Mouse (Mus musculus) megakaryocyte-erythroid progenitor cell, adult 5-6 weeks (primary cell): Measurements from ENCODE around the gene Pank3. TPM values are rescaled to one million over a fixed set of nuclear protein-coding genes. Genes with fewer than 3 reads are reported as not detected.

ENCODE experiments used
- ATAC-seq: replicated peaks from 2 replicates; pipeline ENCODE4 v1.8.0; 2016; ENCODE audit warnings: mild to moderate bottlenecking, inconsistent platforms; ENCODE audit not compliant: severe bottlenecking, poor library complexity, low FRiP score, low TSS enrichment
- total RNA-seq, 2 experiments: library from RNA; stranded (forward) in 1 of 2; stranded (reverse) in 1 of 2; fragments of 200-1000, 215-1000 nt in 1 of 2; fragments of >200 nt in 1 of 2; fragmentation: Nextera tagmentation in 1 of 2; gene quantifications; 2 replicates each; pipeline ENCODE4 v1.2.3; 2014 to 2017

Pank3 gene
- 14.3 and 15.7 TPM in 2 replicates for total RNA-seq (2014; fragmentation: Nextera tagmentation)
- total RNA-seq (2017), result 26.4 and 40.9 TPM in 2 replicates

DNA sequence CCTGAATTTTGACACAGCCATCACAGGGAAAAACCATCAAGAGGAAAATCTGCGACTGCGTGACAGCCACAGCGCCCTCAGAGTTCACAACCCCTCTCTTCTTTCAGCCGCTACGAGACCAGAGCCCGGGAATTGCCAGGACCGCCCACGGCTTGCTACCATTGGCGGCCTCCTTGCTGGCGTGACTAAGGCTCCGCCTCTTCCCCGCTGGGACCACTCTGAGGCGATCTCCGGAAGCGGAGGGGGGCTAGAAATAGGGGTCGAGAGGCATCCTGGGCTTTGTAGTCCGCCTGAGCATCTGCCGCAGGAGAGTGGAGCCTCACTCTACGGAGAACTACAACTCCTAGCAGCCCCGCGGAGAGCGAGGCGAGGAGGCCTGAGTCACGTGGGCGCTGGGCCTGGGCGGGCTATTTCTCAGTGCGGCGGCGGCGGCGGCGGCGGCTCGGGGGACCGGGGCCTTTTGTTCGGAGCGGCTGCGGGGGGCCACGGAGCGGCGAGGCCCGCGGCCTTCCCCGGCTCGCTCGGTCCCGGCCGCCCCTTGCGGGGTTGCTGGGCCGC, at the start of gene Pank3:
Gene Pank3, plus strand, starts transcription at position 297 of the 558 bp plus-strand sequence.
- ATAC-seq, result peak; percentile 99

DNA sequence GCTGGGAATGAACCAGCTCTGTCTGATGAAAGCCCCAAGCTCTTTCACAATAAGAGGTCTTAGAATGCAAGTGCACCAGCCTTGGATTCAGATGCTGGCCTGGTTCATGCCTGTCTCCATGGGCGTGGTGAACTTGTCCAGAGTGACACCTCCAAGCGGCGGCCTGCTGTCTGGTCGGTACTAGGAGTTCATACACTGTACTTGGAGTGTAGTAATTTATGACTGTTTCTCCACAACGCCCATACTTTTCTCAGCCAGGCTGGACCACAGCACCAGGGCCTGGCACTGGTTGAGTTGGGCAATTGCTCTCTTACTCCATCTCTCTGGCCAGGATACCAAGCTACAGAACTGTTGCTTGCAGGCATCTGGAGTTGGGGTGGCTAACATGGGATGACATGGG, 45.4 kb upstream of the Pank3 start:
- ATAC-seq, result no peak

DNA sequence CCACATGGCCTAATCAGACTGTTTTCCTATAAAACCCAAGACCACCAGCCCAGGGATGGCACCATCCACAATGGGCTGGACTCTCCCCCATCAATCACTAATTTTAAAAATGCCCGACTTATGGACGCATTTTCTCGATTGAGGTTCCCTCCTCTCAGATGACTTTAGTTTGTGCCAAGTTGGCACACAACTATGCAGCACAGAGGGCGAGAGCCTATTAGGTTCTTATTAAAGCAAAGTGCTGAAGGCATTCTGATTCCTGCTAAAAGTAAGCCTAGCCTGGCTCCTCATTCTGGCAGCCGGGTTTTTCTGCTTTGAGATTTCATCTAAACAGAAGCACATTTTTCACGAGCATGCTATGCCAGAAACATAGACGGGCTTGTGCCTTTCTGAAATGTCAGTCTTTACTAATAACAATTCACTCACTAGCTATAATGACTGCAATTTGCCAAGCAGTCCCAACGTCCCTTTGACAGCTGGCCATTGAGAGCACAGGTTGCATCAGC, 42.9 kb upstream of the Pank3 start:
- no peak for ATAC-seq

DNA sequence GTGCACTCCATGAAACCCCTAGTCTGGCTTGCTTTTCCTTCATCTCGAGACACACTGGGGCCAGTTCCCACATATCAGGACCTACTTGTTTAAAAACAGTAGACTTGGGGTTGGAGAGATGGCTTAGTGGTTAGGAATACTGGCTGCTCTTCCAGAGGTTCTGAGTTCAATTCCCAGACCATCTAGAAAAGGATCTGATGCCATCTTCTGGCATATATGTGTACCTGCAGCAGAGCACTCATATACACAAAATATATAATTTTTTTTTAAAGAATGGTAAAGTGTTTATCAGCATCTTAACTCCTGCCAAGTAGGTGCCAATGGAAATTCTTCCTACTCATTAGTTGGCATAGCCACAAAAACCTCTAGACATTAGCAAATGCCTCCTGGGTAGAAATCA, 41.1 kb upstream of the Pank3 start:
- ATAC-seq, result no peak

DNA sequence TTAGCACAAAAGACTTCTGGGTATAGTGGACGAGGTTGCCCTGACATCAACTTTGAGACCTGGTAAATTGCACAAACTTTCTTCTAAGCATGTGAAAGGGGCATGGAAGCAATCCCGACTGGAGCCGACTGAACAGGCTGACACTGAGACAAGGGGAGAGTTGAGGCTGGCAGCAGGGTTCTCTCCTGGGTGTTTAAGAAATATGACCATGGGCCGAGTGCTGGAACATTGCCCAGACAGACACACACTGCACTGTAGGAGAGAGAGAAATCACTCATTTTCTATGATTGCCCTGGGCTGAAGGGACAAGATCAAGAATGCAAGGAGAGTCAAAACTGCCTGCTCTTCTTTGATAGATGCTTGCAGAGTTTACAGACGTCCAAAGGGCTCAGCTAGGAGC, 40.1 kb upstream of the Pank3 start:
- no peak for ATAC-seq

DNA sequence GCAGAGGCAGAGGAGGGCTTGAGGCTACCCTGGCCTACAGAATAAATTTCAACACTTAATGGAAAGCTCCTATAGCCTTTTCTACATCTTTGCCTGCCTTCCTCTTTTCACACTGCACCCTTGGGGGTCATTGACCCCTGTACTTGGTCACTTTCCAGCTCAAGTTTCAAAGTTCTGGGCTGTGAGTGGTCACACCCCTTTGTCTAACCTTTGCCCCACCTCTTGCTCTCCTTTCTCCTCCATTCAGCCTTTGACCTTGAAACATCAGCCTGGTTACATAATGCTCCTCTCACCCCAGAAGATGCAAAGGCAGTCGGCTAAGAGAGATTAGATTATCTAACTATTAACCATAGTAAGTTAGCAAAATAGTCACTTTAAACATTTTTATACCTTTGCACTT, 36.9 kb upstream of the Pank3 start:
- no peak for ATAC-seq

DNA sequence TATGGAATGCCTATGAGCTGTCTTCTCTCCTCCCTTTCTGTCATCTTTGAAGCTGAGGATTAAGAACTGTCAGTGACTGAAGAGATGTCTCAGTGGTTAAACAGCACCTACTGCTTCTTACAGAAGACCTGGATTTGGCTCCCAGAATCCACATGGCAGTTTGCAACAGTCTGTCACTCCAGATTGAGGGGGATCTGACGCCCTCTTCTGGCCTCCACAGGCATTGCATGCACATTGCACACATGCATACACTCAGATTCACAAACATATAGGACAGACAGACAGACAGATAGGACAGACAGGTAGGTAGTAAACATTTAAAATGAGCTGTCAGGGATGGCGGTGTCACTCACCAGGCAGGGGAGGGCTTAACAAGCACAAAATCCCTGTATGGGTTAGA, 32.5 kb upstream of the Pank3 start:
- no peak for ATAC-seq

DNA sequence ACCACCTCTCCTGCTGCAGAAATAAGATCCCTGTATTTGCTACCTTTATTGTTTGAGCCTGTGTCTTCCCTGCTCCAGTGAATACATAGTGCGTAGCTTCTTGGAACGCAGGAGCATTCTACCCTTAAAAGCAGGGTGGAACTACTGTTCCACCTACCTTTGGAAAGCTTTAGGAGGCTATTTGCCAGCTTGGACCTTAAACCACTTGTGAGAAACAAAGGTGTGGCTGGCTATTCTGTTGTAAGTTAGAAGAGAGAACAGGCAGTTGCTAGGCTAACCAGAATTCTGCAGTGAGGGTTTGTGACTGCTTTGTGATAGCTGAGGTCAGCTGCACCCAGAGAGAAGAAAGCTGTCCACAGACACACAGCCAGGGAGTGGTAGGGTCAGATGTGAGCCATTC, 32.0 kb upstream of the Pank3 start:
- no peak for ATAC-seq

DNA sequence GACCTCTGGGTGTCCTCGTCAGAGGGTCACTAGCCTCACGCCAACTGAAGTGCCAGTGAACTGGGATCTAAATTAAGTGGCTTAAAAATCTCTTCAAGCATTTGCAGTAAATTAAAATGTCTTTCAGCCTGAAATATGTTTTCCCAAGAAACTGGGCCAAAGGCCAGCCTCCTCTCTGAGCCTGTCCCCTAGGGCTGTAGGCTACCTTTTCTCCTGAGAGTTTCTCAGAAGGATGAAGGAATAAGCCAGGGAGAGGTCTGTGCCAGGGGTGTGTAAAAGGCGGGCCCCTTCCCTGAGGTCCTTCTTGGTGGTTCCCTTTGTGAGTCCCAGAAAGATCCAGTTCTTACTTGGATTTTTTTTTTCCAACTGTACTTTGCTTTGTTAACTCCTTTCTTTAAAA, 31.2 kb upstream of the Pank3 start:
- no peak for ATAC-seq

DNA sequence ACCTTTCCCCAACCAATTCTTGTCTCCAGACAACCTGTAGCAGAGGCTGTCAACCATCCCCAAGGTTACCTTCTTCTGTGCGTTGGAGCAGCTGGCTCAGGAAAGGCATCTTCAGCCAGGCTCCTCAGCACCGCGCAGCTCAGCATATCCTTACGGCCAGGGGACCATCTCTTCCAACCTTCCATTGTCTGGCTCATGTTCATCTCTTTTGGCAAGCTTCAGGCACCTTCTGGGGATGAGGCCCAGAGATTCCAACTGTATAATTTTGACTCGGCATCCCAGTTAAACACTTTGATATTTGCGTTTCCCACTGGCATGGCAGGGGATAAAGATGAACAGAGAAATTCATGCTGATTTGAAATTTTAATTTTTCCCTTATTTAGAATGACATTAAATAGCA, 25.7 kb upstream of the Pank3 start:
- no peak for ATAC-seq

DNA sequence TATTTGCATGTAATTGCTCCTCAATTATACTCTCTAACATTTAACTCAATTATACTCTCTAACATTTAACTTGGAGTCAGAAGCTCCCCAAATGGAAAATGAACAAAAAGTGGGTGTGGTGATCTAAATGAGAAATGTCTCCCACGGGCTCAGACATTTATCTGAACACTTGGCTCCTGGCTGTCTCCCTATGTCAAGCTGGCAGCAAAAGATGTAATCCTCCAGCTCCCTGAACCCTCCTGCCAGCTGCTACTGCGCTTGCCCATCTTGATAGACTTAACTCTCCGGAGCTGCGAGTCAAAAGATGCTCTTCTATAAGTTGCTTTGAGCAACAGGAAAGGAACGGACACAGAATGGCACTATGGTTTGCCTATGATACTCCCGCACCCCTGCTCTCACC, 24.7 kb upstream of the Pank3 start:
- ATAC-seq, result no peak

DNA sequence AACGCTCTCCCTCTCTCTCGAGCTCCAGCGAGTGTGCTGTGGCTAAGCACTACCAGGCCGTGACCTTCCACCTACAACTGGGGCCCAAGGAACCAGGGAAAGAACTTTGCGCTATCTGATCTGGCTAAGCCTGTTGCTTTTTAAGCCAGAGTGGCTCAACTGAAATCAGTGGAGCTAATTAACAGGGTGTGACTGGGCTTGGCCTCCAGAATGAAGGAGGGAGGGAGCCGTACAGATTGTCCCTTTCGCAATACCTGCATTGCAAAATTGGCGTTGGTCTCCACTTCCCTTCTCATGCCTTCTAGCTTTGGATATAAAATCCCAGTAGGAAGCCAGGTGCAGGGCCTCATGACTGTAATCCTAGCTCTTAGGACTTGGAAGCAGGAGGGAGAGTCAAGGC, 18.7 kb upstream of the Pank3 start:
- no peak for ATAC-seq

DNA sequence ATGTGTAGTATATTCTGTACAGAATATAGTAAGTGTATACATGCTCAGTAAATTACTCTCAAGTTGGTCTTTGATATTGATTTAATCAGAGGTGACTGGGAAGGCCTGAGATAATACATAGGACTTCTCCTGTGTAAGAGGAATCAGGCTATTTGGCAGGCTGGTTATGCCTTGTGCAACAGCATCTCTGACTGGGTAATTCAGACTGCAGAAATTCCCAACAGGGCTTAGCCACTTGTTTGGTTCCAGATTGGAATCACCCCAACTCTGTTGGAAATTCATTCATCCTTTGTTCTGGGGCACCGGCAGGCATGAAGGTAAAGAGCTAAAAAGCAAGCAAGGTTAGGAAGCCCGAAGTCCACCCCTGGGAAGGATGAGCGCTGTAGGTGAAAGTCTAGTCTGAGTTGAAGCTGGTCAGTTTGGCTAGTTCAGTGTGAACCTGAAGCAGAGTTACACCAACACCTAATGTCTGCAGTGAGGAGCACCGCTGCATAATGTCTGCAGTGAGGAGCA, 14.3 kb upstream of the Pank3 start:
- ATAC-seq, result no peak

DNA sequence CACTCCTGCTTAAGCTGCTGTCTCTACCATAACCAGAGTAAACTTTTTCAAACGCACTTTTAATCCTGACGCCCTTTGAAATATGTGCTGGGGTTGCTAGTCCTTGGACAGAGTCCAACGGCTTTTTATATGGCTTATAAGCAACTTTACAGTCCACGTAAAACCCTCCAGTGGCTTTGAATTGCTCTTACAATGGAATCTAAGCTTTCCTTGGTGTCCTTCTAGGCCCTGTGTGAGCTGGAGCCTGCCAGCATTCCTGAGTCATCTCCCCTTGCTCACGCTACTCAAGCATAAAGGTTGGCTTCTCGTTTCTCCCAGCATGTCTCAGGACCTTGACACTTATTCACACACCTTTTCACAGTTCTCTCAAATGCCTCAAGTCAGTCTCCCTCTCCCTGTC, 13.7 kb upstream of the Pank3 start:
- no peak for ATAC-seq

DNA sequence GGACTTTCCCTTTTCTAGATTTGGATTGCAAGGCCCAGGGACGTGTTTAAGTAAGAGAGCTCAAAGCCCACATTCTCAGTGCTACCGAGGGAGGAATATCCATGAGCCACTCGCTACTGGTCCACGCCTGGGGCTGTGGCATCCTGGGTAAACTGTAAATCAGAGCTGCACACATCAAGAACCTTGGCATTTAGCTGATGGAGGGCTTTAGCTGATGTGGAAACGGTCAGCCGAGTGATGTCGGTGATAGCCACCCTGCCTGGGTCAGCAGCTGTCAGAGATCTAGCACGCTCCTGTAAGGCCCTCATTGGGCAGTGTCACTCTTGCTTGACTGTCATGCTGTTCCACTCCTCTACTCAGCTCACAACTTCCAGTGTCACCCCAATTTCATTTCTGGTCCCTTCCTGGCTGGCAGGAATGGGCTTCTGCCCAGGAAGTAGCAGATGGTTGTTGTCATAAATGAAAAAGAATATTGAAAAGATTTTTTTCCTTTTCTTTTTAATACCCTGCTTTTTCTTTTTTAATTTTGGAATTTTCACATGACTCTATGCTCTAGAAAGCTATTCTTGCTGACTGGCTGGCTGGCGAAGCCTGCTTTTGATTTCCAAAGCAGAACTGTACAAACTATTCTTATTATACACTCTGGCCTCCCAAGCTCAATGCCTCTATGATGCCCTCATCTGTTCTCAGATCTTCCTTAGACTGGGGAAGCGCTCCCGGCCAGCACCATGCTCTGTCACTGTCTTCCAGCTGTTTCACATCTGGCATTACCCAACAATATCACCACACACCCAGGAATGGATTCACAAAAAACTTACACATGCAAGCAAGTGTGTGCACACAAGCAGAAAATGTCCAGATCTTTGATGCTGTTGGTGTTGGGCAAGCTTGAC, 12.6 kb upstream of the Pank3 start:
- ATAC-seq, result no peak

DNA sequence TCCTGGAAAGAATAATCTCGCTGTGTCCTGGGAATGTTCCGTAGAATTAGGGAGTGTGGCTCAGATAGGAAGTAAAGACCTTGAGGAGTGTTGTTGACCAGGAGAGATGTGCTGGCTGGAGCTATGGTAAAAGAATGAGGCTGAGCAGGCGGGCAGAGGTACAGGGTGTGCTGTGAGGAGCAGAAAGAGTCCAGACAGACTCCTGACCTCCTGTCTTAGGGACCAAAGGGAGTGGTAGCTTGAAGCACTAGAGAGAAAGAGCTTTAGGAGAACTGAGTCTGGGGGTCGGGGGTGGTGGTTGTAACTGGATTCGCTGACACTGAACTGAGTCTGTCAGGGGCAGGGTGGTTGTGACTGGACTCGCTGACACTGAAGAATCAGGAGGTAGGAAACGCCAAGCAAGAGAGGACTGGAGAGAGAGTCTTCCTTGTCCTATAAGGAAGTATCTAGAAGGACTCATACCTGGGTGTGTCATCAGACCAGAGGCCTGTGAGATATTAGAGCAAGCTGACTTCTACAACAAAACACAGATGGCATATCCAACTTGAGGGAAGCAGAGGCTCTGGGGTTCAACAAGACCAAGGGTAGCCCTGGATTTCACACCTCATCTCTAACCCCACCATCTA, 9.2 kb upstream of the Pank3 start:
- ATAC-seq, result no peak

DNA sequence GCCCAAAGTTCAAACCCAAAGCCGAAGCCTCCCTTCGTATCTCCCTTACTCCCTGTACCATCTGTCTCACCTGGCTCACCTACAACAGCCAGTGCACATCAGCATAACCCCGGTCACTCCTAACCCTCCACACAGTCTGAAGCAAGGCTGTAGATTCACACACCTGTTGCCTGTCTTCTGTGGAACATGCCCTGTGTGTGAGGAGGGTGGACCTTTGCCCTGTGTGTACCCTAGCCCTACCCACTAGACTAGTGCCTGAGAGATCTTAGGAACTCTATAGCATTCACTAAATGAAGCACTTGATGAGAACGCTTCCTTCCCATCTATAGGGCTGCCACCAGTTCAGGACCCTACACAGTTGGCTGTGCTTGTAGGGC, 8.7 kb upstream of the Pank3 start:
- ATAC-seq, result no peak

DNA sequence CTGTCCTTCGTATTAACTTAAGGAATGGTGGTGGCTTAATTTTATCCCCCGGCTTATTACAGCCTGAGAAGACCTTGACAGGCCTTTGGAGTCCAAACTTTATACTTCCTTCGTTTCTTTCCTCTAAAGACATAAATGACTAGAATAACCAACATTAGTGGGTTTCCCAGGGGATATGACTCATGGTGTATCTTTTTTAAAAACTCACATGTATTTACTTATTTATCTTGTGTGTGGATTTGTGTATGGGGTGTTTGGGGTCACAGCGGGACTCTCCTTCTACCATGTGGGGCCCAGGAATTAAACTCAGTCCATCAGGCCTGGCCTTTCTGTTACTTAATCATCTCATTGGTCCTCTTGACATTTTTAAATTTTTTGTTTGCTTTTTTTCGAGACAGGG, 2.4 kb upstream of the Pank3 start:
- ATAC-seq, result no peak

DNA sequence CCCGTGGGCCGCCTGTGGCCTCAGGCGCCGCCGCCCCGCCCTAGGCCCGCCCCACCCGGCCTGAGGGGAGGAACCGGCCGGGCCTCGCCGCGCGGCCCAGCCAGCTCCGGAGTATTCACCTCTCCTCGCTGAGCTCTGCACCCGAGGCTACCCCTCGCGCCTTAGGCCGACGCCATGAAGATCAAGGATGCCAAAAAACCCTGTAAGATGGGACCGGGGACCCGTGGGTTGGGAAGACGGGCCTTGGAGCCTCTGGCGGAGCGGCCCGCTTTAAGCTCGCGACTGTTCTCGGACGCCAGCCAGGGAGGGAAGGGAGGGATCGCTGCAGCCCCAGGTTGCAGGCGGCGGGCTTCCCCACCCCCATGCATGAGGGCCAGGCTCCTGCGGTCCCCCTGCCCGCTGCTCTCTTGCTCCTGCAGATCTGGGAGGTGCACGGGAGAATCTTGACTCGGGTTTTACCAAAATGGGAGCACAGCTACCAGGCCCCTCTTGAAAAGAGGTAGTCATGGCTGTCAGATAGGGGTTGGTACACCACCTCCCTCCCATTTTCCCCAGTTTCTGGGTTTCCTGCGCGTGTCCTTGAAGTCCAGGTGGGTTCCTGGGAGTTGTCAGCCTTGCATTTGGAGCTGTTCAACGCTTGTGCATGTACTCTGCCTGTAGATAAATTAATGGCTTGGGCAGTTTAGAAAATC, 608 bp downstream of the Pank3 start:
- ATAC-seq, result peak; percentile 69
